12 mouse cellular contexts compared by ENCODE assay signal in the genomic region with DNA sequence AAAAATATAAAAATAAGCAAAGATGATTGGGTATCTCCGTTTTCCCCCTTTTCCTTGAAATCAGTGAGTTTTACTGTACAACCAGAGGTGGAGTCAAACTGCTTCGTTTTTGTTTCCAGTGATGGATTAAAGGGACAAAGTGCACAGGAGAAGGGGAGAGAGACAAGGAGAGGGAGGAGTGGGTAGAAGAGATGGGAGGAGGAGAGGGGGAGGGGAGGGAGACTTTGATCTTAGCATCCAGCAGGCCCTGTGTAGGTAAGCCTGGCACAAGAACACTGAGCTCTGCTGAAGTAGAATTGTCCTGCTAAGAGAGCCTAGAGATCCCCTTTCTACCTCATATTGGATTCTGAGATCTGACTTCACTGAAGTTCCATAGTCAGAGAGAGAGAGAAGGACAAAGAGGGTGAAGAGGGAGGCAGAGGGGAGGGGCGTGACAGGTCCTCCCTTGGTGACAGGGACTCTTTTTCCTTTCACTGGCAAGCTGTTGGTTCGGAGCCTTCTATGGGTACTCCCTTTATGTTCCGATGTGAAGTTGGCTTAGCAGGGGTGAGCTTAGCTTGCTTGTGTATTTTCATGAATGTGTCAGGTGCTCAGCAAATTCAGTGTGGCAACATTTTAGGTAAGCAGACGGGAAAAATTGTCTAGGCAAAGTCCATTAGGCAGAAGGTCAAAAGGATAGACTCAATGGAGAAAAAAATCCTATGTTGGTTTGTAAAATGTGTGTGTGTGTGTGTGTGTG.
DNase-seq lines count a peak whose midpoint lies in the region; ATAC-seq lines count a peak whose summit lies in the region.
"Had no signal": no experiment of that assay in that cellular context is flagged by ENCODE, and none has a peak within 500 bp of the region (broad histone marks: within the 10 kb centered on the region; RNA-seq: fewer than 3 reads in every experiment).

No protein-coding gene starts in this region.

- H3K9me3 ChIP-seq in forebrain, embryonic 10.5 days: peaks cover 10% of the 10 kb centered on the region
- H3K9me3 ChIP-seq in forebrain, embryonic 15.5 days: no peaks in the 10 kb centered on the region
- 0 out of 2 replicates have a peak, but pooled peaks cover 3% of the 10 kb centered on the region for H3K9me3 ChIP-seq in forebrain, embryonic 13.5 days (replicated peaks)
- H3K9me3 ChIP-seq in kidney, embryonic 16.5 days (ENCODE audit: low read length): peaks cover 5% of the 10 kb centered on the region; the same call in 1 of the 2 replicates
- no peaks in the 10 kb centered on the region for H3K9me3 ChIP-seq in midbrain, embryonic 15.5 days
- H3K9me3 ChIP-seq: liver, embryonic 13.5 days had no signal

- WGBS in forebrain, embryonic 10.5 days: 26% methylated on average over 6 of the region's 6 CpGs
- 26% methylated on average over 6 of the region's 6 CpGs for WGBS in forebrain, embryonic 15.5 days
- WGBS in forebrain, embryonic 13.5 days: 19% methylated on average over 6 of the region's 6 CpGs
- 48% methylated on average over 6 of the region's 6 CpGs for WGBS in kidney, embryonic 16.5 days
- 11% methylated on average over 6 of the region's 6 CpGs for WGBS in midbrain, embryonic 15.5 days

- no peak overlapping the region for H3K9ac ChIP-seq in forebrain, embryonic 15.5 days (replicated peaks)
- no peak overlapping the region for H3K9ac ChIP-seq in forebrain, embryonic 13.5 days
- H3K9ac ChIP-seq in kidney, embryonic 16.5 days (replicated peaks; ENCODE audit: low read length): no peak overlapping the region
- H3K9ac ChIP-seq in midbrain, embryonic 15.5 days: no peak overlapping the region
- H3K9ac ChIP-seq: liver, embryonic 13.5 days had no signal

- peaks cover 27% of the 10 kb centered on the region for H3K4me1 ChIP-seq in forebrain, embryonic 10.5 days
- H3K4me1 ChIP-seq in forebrain, embryonic 15.5 days: peaks cover 6% of the 10 kb centered on the region
- peaks cover 12% of the 10 kb centered on the region for H3K4me1 ChIP-seq in forebrain, embryonic 13.5 days
- H3K4me1 ChIP-seq in kidney, embryonic 16.5 days (ENCODE audit: insufficient read depth, low read length): peaks cover 25% of the 10 kb centered on the region
- peaks cover 18% of the 10 kb centered on the region for H3K4me1 ChIP-seq in midbrain, embryonic 15.5 days
- H3K4me1 ChIP-seq: liver, embryonic 13.5 days; megakaryocyte, embryonic 14.5 days had no signal

- H3K27me3 ChIP-seq in forebrain, embryonic 10.5 days (ENCODE audit: poor library complexity, severe bottlenecking): no peaks in the 10 kb centered on the region
- no peaks in the 10 kb centered on the region for H3K27me3 ChIP-seq in forebrain, embryonic 15.5 days
- no peaks in the 10 kb centered on the region for H3K27me3 ChIP-seq in forebrain, embryonic 13.5 days
- H3K27me3 ChIP-seq in kidney, embryonic 16.5 days (ENCODE audit: insufficient read depth, low read length): no peaks in the 10 kb centered on the region
- no peaks in the 10 kb centered on the region for H3K27me3 ChIP-seq in midbrain, embryonic 15.5 days (replicated peaks)
- H3K27me3 ChIP-seq: liver, embryonic 13.5 days; megakaryocyte, embryonic 14.5 days had no signal

- H3K4me2 ChIP-seq in forebrain, embryonic 15.5 days (replicated peaks): no peak overlapping the region
- H3K4me2 ChIP-seq in forebrain, embryonic 13.5 days: no peak overlapping the region
- no peak overlapping the region for H3K4me2 ChIP-seq in kidney, embryonic 16.5 days (replicated peaks; ENCODE audit: low read depth, low read length)
- no peak overlapping the region for H3K4me2 ChIP-seq in midbrain, embryonic 15.5 days
- H3K4me2 ChIP-seq: liver, embryonic 13.5 days had no signal

- no peaks in the 10 kb centered on the region for H3K36me3 ChIP-seq in forebrain, embryonic 10.5 days (replicated peaks)
- no peaks in the 10 kb centered on the region for H3K36me3 ChIP-seq in forebrain, embryonic 15.5 days
- H3K36me3 ChIP-seq in forebrain, embryonic 13.5 days (ENCODE audit: poor library complexity, severe bottlenecking): no peaks in the 10 kb centered on the region
- H3K36me3 ChIP-seq in kidney, embryonic 16.5 days (ENCODE audit: insufficient read depth, low read length): no peaks in the 10 kb centered on the region
- H3K36me3 ChIP-seq in midbrain, embryonic 15.5 days (replicated peaks): no peaks in the 10 kb centered on the region
- H3K36me3 ChIP-seq: liver, embryonic 13.5 days had no signal

- ATAC-seq in forebrain, embryonic 15.5 days (replicated peaks): no peak
- ATAC-seq in forebrain, embryonic 13.5 days: peak; percentile 62; the same call in 1 of the 2 replicates
- ATAC-seq in kidney, embryonic 16.5 days (ENCODE audit: low FRiP score, low TSS enrichment): peak; percentile 88
- ATAC-seq in midbrain, embryonic 15.5 days (replicated peaks): peak; percentile 86

- peak; percentile 22 for DNase-seq in forebrain, embryonic 10.5 days (ENCODE audit: extremely low spot score, low spot score)
- DNase-seq in adrenal gland, adult 18-20 months (ENCODE audit: low spot score in 2 of 2): no peak
- DNase-seq in gastrocnemius, postnatal 10 days: no peak
- no peak for DNase-seq in thymus, postnatal 0 days (ENCODE audit: low spot score)
- DNase-seq: cerebellum, adult 18-20 months; heart, adult 2 months; liver, embryonic 13.5 days had no signal

- H3K4me3 ChIP-seq in forebrain, embryonic 10.5 days: peak overlapping the region; percentile 8; the same call in 1 of the 2 replicates
- no peak overlapping the region for H3K4me3 ChIP-seq in forebrain, embryonic 15.5 days
- no peak overlapping the region for H3K4me3 ChIP-seq in forebrain, embryonic 13.5 days
- no peak overlapping the region for H3K4me3 ChIP-seq in kidney, embryonic 16.5 days (ENCODE audit: low read length)
- no peak overlapping the region for H3K4me3 ChIP-seq in midbrain, embryonic 15.5 days
- H3K4me3 ChIP-seq: heart, adult 2 months; liver, embryonic 13.5 days; megakaryocyte, embryonic 14.5 days had no signal

- peak overlapping the region; percentile 84 for H3K27ac ChIP-seq in forebrain, embryonic 10.5 days
- H3K27ac ChIP-seq in forebrain, embryonic 15.5 days (replicated peaks): no peak overlapping the region
- H3K27ac ChIP-seq in forebrain, embryonic 13.5 days: peak overlapping the region; percentile 25
- H3K27ac ChIP-seq in kidney, embryonic 16.5 days (ENCODE audit: low read length): peak overlapping the region; percentile 73
- peak overlapping the region; percentile 57; the same call in 1 of the 2 replicates for H3K27ac ChIP-seq in midbrain, embryonic 15.5 days
- H3K27ac ChIP-seq: heart, adult 2 months; liver, embryonic 13.5 days had no signal
